Mouse (Mus musculus) frontal cortex, adult 2 months (tissue): Measurements from ENCODE around the gene Gba. TPM values are rescaled to one million over a fixed set of nuclear protein-coding genes. Genes with fewer than 3 reads are reported as not detected.

Experiments used
- DNase-seq, 2 experiments: peaks; one replicate each; pipeline ENCODE4 v3.0.0; 2022; ENCODE audit warnings: low spot score in 1 of 2; ENCODE audit errors: extremely low spot score in 1 of 2
- polyA plus RNA-seq: library from polyadenylated mRNA; depleted of rRNA; stranded (reverse); fragments of >200 nt; gene quantifications from 2 replicates; pipeline ENCODE4 v1.2.3, GENCODE M21; 2012

The Gba gene
- polyA plus RNA-seq, 1 experiment: 68.7 TPM

DNA sequence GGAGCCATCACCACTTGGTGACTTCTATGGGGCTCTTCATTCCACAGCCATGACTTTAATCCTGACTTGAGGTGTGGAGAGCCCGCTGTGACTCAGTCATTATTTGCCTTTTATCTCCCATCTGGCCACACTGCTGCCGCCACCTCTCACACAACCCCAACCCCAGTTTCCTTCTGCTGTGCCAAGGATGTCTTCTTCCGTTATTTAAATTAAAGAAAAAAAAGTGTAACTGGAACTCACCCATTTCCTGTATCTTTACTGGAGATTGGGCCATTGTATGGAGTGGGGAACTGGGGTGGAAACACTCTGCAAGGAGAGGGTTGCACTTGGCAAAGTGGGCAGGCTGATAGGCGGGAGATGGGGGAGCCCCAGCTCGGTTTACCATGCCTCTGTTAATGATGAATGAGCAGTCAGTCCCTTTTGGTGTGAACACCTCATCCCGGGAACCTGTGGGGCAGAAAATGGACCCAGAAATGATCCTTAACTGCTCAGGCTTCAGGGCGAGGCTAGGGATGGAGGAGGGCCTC lies 20.1 kb upstream of the Gba start:
- DNase-seq: no peak

DNA sequence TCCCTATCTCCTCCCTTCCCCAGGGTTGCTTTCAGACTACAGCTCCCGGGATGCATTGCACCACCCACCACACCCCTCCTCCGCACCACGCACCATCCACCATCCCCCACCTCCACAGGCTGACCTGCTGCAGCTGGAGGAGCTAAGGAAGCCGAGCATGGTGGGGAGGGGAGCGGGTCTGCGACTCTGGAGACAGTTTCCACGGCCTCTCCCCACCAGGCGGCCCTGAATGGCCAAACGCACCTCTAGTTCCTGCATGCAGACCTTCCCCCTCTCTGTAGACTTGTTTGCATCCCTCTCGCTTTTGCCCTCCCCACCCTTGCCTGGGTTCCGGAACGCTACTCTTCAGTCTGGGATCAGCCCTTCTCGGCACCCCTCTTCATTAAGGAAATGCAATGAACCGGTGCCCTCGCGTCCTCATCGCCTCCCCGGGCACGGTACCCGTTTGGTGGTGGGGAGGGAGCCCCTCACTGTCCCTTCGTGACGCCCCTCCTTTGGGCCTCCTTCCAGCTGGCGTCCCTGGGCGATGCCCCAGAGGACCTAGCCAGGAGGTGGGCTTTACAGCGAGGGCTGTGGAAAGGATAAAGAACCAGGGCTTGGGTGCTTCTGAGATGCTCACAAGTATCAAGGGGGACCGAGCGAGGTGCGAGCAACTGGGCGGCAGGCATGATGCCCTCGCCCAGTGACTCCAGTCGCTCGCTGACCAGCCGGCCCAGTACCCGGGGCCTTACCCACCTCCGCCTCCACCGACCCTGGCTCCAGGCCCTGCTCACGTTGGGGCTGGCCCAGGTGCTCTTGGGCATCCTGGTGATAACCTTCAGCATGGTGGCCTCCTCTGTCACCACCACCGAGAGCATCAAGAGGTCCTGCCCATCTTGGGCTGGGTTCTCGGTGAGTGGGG lies 19.4 kb upstream of the Gba start, which contains the start of gene Fam189b:
TSS of gene Fam189b (plus strand) at position 86 of the 901 bp plus-strand sequence.
- DNase-seq: peak; percentile 87 to 95

DNA sequence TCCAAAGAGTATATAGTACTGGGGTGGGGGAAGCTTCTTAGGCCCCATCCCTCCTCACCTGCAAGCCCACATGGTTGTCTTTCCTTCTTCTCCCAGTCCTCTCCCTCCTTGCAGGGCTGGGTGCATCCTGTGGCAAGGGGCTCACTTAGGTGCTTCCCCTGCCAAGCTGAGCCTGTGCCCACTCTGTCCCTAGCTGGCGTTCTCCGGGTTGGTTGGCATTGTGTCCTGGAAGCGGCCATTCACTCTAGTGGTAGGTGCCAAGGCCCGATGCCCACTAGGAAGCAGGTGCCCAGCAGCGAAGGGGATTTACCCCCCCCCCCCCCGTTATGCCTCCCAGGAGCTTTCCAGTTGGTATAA lies 18.8 kb upstream of the Gba start:
- no peak for DNase-seq

DNA sequence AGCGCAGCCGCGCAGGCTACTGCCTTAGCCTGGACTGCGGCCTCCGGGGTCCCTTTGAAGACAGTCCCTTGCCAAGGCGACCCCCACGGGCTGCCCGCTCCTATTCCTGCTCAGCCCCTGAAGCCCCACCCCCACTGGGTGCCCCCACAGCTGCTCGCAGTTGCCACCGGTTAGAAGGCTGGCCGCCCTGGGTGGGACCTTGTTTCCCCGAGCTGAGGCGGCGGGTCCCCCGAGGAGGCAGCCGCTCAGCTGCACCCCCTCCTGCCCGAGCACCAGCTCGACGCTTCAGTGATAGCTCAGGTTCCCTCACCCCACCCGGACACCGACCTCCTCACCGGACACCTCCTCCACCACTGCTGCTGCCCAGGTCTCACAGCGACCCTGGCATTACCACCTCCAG lies 15.5 kb upstream of the Gba start:
- no peak for DNase-seq

DNA sequence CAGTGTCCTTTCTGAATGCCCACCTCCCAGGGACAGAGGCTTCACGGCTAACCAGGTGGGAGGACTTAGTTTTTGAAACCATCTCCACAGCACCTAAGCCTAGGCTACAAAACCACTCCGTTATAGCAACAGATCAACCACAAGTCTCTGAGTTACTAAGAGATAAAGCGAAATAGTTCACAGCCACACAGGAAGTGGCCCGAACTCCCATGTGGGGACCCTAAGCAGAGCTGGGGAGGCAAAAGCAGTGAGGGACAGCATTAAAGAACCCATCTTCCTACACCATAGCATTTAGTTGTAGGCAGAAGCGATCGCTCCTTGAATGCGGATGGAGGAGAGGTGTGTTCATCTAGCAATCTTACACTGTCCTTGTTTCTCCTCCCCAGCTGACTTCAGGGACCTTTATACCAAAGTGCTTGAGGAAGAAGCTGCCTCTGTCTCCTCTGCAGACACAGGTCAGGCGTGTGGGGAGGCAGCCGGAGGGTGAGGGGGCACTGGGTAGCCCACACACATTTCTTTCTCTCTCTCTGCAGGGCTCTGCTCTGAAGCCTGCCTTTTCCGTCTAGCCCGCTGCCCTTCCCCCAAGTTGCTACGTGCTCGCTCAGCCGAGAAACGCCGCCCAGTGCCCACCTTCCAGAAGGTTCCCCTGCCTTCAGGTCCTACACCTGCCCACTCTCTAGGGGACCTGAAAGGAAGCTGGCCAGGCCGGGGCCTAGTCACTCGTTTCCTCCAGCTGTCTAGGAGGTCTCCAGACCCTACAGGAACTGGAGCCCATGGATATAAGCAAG lies 14.8 kb upstream of the Gba start:
- no peak for DNase-seq

DNA sequence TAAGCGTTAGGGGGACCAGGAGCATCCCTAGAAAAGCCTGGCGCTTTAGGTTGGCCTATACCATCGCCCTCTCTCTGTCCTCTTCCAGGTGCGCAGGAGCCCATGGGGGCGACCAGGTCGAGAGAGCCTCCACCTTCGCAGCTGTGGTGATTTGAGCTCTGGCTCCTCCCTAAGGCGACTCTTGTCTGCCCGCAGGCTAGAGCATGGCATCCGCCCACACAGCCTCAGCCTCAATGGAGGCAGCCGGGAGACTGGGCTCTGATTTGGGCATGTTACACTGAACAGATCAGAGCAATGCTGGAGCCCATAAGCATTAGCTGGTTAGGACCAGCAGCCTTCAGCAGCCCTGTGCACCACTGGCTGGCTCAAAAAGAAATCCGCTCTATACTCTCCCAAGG lies 14.3 kb upstream of the Gba start:
- DNase-seq: no peak

DNA sequence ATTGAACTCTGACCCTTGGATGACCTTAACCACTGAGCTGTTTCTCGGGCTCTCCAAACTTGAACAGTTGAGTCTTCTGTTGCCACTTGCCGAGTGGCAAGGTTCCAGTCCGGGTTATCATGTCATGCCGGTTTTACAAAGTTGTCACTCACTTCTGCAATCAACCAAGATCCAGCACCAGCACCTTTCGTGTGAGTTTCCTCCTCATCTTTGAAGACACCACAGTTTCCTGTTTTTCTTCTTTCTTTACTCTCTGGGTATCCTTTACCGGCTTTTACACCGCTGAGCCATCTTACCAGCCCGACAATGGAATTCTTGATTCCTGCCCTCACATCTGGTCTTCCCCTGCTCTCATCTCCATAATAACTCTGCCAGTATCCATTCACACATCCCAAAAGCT lies 12.3 kb upstream of the Gba start:
- DNase-seq: no peak

DNA sequence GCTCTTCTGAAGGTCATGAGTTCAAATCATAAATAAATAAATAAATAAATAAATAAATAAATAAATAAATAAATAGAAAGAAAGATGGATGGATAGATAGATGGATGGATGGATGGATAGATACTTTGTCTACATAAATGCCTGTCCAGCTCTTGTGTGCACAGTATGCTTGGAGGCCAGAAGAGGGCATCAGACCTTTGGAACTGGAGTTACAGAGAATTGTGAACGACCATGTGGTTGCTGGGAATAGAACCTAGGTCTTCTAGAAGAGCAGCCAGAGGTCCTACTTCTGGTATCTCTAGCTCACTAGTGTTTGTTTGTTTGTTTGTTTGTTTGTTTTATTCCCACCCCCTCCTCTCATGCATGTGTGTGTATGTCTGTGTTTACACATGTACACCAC lies 9.4 kb upstream of the Gba start:
- no peak for DNase-seq

DNA sequence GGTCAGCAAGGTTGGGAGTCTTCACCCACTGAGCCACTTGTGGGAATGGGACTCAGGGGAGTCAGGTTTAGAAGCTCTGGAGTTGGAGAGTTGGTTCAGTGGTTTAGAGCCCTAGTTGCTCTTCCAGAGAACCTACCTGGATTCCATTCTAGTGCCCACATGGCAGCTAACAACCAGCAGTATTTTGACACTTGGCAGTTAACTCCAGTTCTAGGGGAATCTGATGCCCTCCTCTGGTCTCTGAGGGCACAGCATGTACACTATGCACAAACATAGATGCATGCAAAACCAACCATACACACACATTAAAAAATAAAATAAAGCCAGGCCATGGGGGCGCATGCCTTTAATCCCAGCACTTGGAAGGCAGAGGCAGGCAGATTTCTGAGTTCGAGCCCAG lies 8.9 kb upstream of the Gba start:
- no peak for DNase-seq

DNA sequence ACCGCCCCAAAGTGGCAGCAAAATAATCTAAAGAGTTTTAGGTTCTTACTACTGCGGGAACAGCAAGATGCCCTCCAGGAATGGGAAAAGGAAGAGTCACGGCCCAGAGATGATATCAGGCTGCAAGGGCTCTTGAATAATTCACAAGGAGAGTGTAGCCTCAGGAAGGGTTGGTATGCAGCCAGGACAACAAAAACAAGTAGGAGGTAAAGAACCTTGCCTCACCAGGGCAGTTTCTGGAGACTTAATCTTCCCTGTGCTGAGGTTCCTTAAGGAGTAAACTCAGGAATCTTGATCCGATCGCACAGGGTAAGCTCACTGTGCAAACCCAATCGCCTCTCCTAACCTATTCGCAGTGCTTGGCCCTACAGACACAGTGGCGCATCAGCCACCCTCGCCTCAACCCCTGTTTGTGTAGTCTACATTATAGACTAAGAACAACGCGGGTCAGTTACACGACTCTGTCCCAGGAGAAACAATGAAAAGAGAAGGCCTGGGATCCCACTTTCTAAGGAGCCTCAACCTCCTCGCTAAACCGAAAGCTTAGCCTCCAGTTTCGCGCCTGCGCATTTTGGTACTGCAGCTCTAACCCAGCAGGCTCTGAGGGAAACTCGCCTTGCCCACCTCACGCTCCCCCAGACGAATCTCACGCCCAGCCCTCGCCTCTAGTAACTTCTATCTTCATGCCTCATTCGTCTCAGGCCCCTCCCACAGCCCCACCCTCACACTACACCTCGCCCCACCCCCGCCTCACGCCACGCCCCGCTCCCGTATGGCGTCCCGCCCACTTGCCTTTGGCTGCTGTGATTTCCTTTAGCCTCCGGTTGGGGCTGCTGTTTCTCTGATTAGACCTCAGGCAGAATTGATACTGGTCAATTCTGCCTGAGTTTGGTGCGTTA lies 6.5 kb upstream of the Gba start:
- peak; percentile 83 to 86 for DNase-seq

DNA sequence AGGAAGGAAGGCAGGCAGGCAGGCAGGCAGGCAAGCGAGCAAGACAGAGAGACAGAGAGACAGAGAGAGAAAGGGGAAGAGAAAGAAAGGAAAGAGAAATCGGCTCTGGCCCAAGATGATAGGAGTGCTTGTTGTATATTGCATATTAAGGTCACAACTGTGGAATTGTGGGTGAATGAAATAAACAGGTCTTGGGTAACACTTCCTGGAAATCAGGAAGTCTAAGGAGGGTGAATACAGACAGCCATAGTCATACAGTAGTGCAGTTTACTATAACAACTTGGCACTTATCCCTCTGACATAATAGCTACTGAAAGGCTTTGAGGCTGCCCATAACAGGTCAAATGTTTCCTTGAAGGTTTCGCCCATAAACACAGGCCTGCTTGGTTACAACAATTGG lies 2.9 kb upstream of the Gba start:
- no peak for DNase-seq

DNA sequence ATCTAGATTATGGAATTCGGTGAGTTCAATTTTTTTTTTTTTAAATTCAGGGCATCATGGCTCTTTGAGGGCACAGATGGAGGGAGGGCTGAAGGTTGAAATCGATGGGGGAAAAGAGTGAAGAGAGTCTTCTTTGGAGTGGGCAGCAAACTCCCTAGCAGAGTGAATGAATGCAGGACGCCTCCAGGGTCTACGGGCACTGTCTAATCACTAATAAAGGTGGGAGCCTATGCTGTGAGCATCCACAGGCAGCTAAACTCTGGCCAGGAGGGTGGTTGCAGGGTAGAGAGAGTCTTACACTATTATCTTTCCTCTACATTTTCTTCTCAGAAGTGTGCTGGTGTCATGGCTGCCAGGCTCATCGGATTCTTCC lies 400 bp downstream of the Gba start:
- no peak for DNase-seq

DNA sequence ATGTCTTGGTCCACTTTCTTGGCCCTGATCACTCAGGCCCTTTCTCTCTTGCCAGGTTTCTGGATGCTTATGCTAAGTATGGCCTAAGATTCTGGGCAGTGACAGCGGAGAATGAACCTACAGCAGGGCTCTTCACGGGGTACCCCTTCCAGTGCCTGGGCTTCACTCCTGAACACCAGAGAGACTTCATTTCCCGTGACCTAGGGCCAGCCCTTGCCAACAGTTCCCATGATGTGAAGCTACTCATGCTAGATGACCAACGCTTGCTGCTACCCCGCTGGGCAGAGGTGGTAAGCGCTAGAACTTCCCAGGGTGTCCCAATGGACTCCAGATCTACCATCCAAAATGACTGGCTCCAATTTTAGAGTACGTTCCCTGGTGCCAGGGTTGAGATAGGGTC lies 3.4 kb downstream of the Gba start:
- no peak for DNase-seq

DNA sequence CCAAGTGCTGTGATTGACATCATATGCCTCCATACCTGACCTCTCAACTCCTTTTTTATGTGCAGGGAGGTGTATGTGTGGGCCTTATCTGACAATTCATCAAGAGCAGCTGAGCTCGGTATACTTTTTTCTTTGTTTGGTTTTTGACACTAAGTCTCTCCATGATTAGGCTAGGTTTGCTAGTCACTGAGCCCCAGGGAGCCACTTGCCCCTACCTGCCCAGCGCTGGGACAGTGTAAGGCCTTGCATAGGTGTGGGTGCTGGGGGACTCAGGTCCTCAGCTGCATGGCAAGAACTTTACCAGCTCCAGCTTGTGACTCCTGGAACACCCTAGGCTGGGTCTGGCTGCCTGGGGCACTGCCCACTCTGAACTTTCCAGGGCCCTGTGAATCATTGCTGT lies 4.0 kb downstream of the Gba start:
- DNase-seq: no peak

DNA sequence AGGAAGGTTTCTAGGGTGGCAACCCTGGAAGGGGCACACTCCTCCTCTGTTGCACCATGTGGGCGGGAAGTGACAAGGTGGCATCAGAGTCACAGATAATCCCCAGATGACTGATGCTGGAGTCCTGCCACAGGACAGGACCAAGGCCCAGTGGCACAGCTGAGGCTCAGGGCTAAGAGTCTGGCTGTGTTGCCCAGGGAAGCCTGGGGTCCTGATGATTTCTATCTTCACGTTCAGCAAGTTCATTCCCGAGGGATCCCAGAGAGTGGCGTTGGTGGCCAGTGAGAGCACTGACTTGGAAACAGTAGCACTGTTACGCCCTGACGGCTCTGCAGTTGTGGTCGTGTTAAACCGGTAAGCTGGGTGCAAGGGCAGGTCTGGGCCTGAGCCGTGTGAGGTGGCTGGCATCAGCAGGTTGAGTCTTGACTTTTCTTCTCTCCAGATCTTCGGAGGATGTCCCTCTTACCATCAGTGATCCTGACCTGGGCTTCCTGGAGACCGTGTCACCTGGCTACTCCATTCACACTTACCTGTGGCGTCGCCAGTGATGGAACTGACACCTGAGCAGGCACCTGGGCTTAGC lies 5.4 kb downstream of the Gba start:
- DNase-seq: no peak

DNA sequence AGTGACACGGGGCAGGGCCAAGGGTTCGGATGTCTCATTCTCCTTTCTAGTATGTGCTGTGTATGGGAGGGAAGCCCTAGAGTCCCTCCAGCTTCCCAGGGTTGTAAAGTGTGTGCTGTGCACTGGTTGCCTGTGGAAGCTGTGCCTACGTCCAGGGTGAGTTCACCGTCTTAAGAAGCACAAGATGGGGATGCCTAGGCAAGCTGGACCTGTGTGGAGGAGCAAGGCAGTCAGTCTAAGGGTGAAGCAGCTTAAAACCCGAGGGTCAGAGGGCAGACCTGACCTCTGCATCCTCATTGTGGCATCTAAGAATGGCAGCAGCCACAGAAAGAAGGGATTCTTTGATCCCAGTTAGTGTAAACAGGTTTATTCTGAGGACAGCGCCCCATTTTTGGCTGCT lies 6.0 kb downstream of the Gba start:
- no peak for DNase-seq

DNA sequence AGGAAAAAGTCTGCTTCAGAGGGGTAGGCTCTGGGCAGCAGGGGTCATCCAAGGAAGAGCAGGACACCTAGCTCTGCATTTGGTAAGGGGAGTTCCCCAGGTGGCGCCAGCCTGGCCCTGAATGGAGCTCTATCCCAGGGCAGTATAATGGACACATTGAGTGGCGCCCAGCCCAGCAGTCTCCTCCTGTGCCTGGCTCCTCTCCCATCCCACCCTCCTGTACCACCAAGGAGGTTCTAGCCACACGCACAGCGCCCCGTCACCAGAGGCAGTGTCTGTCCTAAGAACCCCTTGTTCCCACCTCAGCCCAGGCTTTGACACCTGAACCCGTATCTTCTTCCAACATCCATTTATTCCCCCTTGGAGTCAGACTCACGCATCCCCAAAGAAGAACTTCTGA lies 7.0 kb downstream of the Gba start:
- DNase-seq: no peak

DNA sequence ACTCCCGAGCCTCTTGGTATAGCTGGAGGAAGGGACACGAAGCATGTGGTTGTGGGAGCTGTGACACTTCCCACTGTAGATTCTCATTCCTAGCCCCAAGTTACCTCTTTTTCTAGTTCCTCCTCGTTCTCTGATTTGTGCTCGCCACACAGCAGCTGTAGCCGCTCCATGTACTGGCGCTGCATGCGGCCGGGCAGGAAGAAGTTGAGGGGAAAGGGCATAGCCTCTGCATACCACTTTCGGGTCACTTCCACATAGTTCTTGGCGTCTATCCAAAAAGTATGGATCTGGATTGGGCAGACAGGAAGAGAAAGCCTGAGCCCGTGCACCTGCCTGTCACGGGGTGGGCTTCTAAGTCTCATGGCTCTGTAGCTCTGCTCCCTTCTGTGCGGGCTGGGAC lies 7.4 kb downstream of the Gba start:
- DNase-seq: no peak

DNA sequence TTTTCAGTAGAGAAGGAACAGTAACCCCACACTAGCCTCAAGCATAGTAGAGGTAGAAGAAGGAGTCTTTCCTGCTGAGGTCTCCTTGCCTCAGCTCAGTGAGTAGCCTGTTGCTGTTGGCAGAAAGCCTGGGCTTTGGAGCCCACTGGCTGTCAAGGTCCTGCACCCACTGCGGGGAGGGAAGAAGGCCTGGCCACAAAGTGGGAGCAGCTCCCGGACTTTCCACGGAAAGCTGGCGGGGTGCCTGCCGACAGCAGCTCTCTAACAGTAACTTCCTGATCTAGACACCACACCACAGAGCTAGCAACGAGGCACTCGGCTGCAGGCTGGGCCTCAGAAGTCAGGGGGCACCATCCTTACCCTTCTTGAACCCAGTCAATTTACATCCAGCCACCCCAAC lies 8.0 kb downstream of the Gba start:
- DNase-seq: no peak

DNA sequence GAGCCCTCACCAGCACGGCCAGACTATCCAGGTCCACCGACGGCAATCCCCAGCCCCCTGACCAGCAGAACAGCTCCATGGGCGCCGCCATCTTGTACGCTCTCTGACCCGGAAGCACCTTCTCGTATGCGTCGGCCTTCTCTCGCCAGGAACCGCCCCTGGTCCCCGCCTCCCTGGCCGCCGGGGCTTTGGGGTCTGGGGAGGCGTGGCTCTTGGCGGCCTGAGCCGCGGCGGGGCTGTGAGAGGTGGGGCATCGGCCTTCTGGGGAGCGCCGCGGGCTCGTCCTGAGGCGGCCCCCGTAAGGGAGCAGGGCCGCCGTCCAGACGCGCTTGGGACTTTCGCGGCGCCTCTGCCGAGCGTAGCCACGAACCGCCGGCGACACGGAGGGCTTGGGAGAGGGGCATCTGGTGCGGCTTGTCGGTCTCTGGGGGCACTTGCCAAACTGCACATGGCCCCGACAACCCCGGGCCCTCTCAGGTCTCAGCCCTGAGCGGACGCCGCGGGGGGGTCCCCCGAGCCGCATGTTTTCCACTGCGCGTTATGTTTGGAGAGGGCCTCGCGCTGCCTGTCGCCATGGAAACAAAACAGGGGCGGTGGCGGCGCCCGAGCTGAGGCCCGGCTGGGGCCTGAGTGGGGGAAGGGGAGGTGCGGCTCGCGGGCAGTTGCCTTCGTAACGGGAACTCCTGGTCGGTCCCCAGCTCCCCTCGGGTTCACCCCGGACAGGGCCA lies 11.2 kb downstream of the Gba start:
- DNase-seq: peak; percentile 80 to 91
